Mouse (Mus musculus) heart, adult 2 months (tissue): ENCODE measurements around the gene Clasp1.

Experiments used
- CTCF ChIP-seq: fragments of 200-600 bp; IDR thresholded peaks from 2 replicates; pipeline ENCODE4 v1.8.1; 2022; ENCODE audit warnings: antibody characterized with exemption, mild to moderate bottlenecking, moderate library complexity
- POLR2A ChIP-seq: fragments of 200-500 bp; IDR thresholded peaks from 2 replicates; pipeline ENCODE4 v1.6.1; 2011; ENCODE audit warnings: mild to moderate bottlenecking, low read depth, low read length, control low read depth; ENCODE audit not compliant: insufficient read depth

DNA sequence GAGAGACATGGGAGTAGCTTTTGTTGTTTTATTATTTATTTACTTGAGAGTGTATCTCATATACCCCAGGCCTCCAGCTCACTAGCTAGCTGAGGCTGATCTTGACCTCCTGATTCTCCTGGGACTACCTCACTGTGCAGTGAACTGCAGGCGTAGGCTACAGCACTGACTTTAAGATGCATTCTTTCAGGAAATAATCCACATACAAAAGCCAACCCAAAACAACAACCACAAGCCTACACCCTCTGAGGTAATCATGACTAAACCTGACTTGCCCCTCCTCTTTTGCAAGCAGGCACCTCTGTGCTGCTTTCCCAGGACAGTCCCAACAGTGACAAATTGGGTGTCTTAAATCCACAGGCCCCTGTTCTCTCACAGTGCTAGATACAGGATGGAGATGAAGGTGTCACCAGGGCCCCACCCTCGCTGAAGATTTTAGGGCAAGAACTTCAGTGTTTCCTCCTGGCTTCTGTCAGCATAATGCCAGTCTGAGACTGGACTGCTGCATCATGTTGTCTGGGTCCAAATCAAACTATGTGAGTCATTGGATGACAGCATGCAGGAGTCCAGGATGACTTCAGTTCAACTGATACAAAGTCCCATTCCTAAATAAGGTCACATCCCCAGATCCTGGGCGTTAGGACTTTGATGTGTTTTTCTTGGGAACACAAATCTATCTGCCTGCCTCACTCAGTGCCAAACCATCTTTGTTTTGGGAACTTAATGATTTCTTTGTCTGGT is 20.0 kb upstream of the Clasp1 start:
- TF ChIP-seq POLR2A: no peak
- no peak for TF ChIP-seq CTCF
